Mouse (Mus musculus) megakaryocyte-erythroid progenitor cell, adult 5-6 weeks (primary cell): ENCODE measurements at regions not wholly inside any gene's neighbourhood (a gene's known extent, or its start where the extent isn't known, plus 50 kb on each side); places are given as distances from the start of the nearest gene placed in this dataset.

Experiments used
- ATAC-seq: replicated peaks from 2 replicates; pipeline ENCODE4 v1.8.0; 2016; ENCODE audit warnings: mild to moderate bottlenecking, inconsistent platforms; ENCODE audit not compliant: severe bottlenecking, poor library complexity, low FRiP score, low TSS enrichment

- no peak for ATAC-seq
These were observed 258.9 kb upstream of the Cd180 start for GRCm38 (mm10) chr13:102434372-102434954.

DNA sequence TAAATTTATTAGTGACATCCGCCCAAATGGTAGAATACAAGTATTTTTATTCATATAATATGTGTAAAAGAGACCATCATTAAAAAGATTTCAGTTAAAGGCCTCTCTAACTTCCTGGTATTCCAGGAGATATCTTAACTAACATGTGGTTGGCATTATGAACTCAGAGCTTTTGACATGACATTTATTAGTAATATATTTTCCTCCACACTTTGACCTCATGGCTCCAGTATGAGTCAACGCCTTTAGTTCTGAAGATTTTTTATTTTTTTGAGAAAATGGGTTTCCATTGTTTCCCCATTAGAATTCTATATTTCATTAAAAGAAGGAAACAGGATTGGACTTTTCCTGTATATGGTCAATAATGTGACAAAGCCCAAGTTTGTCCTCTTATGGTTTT, 250.7 kb upstream of the Cd180 start:
- ATAC-seq, result no peak

GRCm38 (mm10) chr13:102447310-102447709, 246.0 kb upstream of the Cd180 start:
- no peak for ATAC-seq

DNA sequence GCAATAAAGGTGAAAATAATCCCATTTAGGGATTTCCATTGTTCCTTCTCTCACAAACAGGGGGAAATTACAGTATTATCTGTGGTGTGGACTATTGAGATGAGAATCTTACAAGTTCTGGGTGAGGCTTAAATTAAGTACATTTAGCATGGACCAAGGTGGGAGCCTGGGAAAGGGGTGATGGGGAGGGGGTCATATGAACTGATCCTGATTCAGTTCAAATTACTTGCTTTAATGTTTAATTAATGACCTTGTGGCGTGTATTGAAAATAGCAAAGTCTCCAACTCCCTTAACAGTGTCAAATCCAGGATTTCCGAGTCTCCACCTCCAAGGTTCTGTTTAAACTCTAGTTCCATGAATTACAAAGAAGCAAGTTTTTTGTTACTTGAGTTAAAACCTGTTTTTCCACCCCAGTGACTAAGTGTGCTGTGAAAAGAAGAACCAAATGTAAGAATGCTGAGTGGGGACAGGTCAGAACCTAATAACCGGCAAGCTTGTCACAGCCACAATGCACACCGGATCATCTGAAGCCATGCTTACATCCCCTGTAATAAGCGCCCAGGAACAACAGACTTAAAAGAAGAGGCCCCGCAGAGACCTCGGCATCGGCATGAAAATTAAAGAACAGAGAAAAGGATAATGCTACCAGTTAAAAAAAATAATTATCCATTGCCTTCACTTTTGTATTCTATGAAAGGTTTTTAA, 243.8 kb upstream of the Cd180 start:
- no peak for ATAC-seq

DNA sequence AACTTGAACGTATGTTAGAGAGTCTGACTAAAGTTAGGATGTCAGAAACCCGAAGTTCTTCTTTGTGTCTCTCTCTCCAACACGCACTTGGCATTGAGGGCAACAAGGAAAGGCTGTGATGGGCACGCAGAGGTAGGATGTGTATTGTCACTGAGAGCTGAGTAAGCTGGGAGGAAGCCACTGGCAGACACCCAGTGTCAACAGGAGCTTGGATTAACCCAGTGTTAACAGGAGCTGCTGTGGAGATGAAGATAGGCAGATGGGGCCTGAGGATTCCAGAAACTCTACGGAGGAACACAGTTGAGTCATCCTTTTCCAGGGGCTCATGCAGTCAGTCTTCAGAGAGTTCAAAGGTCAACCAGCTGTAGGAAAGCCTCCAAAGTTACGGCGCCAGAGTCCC, 242.2 kb upstream of the Cd180 start:
- no peak for ATAC-seq

GRCm38 (mm10) chr13:102458711-102459110, 234.6 kb upstream of the Cd180 start:
- no peak for ATAC-seq

DNA sequence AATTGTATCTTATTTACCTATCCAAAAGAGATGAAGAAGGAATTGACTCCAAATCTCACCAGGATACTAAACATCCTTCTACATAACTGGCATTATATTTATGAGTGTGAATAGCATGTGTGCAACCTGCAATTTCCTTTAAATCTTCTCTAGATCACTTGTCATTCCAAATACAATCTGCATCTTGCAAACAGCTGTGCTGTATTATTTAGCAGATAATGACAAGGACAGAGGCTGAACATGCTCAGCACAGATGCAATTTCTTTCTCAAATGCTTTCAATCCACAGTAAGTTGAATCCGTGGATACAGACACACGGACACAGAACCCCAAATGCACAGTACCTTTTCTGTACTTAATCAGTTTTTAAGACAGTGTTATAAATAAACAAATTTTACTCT, 229.4 kb upstream of the Cd180 start:
- ATAC-seq, result no peak

DNA sequence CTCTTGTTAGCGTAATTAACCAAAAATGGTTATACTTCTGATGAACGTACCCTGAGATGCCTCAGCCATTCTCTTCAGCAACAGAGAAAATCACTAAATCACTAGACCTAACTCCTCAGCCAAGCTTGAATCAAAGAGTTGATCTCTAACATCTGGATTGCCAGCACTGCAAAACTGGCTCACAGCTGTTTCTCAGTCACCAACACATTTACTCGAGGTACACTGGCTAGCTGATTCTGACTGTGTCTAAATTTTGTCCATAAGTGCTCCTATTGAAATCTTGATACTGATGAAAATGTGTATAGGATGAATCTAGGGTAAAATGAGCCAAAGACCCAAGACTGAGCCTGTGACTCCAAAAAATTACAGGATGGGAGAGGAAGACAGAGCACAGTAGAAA, 211.5 kb upstream of the Cd180 start:
- ATAC-seq, result no peak

DNA sequence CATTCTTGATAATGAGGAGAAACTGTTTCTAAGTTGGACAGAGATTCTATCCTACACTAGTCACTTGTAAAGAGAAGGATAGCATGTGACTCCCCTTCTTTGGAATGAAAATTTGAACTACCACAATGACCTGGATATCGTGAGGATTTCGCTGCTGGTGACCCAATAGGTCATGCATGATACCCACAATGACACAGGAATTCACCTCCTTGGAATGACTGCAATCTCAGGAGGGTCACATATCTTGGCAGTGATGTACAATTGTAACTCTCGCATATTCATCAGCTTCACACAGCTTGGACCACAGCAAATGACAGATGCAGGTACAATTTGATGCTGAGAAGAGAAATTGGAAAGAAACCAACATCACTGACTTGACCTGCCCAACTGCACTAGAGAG, 210.9 kb upstream of the Cd180 start:
- ATAC-seq, result no peak

- no peak for ATAC-seq
These were observed 205.8 kb upstream of the Cd180 start for GRCm38 (mm10) chr13:102487416-102488097.

DNA sequence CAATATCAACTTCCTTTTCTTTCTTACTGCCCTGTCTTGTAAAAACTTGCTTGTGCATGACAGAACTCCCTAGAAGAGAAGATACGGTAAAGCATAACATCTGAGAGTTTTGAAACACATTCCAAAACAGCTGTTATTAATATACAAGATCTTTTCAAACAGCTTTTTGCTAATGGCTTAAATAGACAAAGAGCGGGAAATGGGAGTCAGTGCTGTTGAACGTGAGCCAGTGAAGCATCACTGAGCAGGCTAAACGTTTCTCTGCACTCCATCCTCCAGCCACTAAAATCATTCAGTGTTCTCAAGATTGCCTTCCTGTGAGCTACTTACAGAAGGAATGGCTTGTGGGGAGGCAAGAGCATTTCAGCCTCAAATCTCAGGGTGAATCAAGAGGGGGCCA, 202.0 kb upstream of the Cd180 start:
- no peak for ATAC-seq

DNA sequence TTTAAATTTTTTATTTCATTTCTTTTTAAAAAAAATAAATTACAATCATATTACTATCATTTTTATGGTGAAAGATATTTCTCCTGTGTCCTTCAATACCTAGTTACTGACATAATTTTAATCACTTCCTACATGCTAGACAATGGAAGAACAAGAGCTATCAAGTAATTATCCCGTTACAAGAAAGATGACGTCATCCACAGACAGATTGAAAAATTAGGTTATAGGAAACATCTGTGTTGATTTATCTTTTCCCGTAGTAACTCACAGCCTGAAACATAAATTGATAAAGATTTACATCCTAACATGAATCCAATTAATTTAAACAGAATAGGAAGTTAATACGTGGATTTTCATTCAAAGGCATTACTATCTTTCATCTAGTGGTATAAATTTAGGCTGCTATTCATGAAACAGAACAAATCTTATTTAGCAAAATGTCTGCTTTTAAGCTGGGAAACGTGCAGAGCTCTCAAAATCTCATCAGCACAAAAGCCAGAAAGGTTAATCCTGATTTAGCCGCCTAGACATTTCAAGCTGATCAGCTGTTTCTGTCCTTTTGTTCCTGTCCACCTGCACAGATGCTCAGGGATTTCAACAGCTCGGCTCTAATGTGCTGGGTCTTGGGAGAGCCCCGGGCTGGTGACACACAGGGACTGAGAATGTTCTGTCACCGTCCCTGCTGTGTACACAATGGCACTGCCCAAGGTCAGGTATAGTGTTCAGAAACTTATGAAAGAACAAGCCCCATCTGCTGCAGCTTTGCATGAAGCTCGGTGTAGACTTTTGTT, 189.0 kb upstream of the Cd180 start:
- ATAC-seq, result no peak

DNA sequence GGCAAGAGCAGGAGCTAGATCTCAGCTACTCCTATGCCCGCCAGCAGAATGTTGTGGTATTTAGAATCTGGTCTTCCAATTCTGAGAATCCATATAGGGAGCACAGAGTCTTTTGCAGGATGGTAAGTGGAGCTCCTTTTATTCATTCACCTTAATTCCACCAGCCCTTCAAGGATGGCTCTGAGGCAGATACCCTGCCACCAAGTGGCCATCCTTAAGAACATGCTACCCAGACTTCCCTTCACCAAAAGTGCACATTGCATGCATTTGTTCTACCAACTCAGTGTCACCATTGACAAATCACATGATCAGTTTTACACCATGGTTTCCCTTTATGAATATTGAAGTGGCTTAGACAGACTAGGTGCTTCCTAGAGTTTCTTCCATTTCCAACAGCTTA, 186.1 kb upstream of the Cd180 start:
- no peak for ATAC-seq

- ATAC-seq, result no peak
These were observed 185.4 kb upstream of the Cd180 start for GRCm38 (mm10) chr13:102507916-102508315.

GRCm38 (mm10) chr13:102510733-102511279, 182.6 kb upstream of the Cd180 start:
- ATAC-seq, result no peak

DNA sequence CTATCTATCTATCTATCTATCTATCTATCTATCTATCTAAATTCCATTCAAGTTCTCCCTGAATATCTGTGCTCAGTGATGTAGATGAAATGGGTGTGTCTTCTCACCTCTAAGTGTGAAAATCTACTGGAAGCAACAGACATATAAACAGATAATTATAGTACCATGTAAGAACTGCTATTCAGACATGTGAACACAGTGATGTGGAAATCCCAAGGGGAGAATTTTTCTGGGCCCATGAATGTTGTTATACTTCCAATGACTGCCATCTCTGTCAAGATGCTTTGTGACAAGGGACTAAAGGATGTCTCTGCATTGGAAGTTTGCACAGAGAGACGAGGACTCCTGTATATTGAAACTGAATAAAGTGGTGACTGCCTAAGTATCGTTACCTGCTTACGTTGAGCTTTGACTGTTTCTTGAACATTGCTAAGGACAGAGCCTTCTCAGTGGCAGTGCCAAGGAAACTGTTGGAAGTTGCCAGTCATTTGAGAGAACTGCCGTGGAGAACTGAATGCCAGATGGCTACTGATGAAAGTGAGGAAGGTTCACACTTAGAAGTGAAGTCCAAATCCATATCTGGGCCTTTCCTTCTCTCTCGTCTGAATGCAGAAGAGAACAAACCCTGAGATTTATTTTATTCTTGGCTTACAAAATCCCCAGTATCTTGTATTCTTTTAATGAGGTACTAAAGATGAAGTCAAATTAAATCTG, 175.0 kb upstream of the Cd180 start:
- no peak for ATAC-seq

GRCm38 (mm10) chr13:102521427-102521826, 171.9 kb upstream of the Cd180 start:
- ATAC-seq, result no peak

GRCm38 (mm10) chr13:102522080-102522479, 171.3 kb upstream of the Cd180 start:
- ATAC-seq, result no peak

- ATAC-seq, result no peak
These were observed 166.7 kb upstream of the Cd180 start for GRCm38 (mm10) chr13:102526621-102527140.
